Mouse (Mus musculus): Measurements from ENCODE around the gene Aadacl2.
A peak's percentile ranks its signal among the peaks of the same experiment; 100 is the strongest.

Gene Aadacl2

DNA sequence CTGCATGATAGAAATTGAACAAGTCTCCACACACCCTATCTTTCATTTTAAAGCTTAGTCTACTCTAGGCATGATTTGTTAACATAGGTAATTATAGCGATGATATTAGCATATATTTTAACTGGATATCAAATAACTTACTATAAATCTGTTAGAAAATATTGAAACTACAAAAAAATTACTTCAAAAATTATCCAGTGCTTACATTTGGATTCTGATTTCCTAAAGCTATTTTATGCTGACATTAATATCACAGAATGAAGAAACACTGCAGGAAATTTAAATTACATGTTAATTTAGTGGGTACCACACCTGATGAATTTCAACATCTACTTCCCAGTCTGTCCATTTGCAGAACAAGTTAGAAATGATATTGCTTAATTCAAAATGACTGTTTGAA, at the start of gene Aadacl2:
Gene Aadacl2, plus strand, starts transcription at position 301 of the 400 bp plus-strand sequence.
- no peak for DNase-seq

DNA sequence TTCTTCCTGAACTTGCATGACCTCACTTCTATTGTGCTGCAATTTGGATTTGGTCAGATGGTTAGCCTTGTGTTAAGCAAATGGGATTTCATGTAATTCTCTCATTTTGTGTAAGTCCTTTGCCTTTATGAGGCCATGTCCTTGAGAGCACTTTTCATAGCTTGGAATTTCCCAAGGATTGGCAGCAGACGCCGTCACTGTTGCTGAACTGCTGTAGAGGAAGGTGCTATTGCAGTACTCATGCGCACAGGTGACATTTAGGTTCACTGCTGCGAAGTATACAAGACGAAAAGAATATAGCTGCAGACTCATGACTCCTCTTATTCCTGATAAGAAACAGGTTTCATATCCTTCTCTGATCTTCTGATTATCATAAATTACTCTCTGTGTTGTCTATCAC, 35.7 kb upstream of the Aadacl2 start:
- DNase-seq: no peak

DNA sequence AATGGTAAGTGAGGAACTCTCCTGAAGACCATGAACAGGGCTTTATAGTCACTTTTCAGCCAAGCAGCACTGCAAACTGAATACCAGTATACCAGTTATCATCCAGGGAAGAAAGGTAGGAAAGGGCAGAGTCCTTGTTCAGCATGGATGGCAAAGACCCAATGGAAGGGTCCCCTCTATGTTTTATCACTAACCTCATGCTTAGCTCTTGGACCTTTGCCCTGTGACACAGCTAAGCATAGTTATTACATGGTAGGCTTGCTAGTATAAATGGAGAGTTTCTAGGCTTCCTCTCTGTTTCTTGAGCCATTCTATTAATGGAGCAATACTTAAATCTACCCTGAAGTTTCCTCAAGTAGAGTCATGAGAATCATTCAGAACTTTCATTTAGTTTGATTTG, 32.0 kb upstream of the Aadacl2 start:
- no peak for DNase-seq

DNA sequence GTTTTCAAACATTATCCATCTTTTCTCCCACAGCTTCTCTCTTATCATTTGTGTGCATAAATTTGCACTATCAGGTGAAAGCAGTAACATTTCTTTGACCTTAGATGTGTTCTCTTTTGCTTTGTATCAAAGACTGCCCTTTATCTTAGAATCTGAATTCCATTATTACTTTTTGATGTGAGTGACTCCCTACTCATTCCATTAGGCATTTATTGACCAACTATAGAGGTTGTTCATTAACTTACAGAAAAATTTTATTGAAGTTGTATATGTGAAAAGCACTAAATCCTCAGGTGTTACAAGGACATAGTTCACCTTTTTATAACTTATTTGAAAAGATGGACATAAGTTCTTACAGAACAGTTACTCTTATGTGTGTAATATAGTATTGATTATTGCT, 2.9 kb upstream of the Aadacl2 start:
- no peak for DNase-seq

DNA sequence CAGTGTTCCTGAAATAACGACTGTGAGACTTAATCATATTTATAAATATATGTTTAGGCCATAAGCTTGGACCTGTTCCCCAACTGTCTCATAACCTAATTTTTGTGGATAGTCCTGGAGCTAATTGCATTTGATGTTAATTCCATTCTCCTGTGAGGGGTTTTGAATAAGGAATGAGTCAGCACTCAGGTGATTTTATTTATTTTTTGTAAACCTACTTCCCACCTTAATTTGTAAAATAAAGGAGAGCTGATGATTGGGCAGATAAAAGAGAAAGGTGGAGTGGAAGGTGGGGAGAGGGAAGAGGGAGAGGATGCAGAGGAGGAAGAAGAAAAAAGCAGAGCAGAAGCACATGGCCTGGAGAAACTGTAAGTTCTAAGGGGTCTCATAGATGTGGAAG, 18.9 kb downstream of the Aadacl2 start, which contains the start of gene Aadac:
Gene Aadac, plus strand, starts transcription at position 301 of the 400 bp plus-strand sequence.
- no peak for DNase-seq

DNA sequence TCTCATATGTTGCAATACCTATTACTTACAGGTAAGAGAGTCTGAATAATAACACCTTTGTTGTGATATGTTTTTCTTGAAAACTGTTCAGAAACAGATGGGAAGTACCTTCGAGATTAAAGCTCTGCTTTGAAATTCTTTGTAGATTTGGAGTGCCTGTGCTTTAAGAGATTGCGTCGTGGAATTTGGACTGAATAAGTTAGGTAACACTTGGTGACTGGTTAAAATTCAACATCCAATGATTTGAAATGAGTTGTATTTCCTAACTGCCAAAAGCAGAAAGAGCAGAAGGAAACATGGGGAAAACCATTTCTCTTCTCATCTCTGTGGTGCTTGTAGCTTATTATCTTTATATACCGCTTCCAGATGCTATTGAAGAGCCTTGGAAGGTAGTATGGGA, 25.0 kb downstream of the Aadacl2 start:
- no peak for DNase-seq

DNA sequence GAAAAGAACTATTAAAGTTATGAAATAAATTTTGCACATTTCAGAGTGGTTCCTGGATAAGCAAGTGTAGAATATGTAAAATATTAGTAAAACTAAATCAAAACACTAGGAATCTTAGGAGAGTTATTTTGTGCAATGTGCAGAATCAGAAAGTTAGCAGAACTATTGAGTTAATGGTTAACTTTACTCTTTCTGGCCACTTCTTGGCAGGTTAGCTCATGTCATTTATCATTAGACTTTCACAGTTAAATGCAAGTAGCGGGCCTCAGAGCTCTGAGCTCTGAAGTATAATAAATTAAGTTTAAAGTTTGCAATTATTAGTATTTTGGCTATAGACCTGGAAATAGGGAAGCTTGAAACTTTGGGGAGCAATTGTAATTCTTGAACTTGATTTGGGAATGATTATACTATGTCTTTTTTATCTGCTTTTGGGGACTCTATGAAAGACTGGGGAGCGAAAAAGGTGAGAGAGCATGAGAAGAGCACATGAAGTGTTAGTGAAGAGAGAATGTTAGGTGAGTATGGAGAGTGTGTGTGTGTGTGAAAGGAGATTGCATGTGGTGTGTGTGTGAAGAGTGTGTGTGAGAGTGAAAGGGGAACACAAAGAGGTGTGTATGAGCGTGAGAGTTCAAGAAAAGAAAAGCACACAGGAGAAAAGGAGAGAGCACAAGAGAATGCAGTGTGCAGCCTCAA, 39.8 kb downstream of the Aadacl2 start:
- DNase-seq: no peak

DNA sequence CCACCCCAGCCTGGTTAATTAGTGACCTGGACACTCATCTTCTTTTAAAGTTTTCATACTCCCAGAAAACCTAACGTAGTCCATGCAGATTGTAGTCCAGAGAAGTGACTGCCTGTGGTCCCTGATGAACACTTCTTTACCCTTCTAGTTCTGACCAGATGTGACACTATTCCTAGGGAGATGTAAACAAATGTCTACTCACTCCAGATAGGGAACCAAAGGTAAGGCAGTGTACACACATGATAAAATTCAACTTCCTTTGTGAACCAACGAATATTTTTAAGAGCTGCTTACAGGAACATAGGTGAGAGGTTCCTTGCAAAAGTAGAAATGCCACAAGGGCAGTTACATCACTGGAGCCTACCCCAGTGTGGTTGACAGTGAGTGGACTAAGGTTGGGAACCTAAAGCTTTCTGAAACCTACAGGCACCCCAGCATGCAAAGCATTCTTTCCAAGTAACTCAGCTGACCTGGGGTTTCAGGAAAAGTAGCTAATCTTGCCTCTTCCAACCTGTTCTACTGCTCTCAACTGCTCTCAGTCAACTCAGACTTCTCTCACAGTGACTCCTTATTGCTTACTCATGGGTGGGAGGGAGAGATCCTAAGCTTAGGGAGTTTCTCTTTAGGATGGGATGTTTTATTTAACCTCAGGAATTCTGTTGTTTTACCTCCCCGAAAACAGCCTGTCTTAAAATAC, 46.8 kb downstream of the Aadacl2 start:
- no peak for DNase-seq

DNA sequence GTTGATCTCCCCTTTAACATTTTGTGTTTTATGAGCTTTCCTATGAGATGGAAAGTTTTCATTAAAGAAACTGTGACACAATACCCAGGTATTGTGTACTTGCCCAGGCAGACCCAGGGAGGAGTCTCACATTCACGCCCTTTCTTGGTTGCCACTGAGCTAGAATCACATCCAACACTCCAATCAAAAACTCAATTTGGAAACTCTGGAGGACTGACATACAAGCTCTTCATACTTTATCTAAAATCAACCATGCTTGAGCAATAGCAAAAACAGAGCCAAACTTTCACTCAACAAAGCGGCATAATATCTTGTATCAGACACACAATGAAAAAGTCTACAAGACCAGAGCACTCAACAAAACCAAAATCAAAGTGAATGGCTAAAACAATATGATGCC, 47.4 kb downstream of the Aadacl2 start:
- no peak for DNase-seq

DNA sequence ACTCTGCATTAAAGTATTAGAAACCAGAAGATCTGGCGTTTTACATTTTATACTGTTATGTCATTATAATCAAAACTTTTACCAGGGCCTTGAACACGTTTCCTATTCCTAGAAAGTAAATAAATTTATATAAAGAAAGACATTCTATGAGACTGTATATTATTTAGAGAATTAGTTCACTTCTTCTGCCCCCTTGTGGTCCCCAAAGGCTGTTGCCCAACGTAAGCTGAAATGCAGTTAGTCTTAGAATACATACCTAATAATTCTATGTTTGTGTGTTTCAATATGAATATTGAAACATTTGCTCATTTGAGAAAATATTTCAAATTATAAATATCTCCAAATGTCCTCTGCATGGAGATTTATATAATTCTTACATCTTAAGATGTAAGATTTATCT, 49.9 kb downstream of the Aadacl2 start:
- DNase-seq: peak; percentile 19 to 35

DNA sequence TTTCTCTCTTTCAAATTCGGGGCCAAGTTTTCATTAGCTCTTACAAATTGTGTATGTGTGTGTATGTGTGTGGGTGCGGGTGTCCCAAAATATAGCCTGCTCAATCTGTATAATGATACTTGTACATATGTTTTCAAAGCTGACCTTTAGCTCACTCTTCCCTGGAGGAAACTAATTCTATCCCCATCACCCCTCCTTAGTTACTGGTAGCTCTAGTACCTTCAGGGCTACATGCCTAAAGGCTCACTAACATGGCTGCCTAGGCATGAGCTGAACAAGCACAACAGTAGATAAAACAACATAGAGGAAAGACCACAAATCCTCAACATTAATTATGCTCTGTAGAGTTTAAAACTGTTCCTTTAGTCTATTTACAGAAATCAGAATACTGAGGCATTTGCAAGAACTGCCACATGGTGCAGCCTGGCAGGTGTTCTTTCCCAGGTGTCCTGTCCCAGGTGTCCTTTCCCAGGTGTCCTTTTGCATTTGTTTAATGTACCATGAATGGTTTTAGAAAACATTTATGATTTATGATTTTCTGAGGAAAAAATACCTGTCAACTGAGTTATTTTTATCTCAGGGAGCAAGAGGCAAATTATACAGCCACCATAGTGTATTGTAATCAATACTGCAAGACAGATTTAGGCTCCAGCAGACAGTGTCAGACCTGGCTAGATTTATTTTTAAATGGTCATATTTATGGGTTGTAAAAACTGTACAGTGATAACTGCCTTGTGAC, 50.7 kb downstream of the Aadacl2 start:
- DNase-seq: peak in 1 of 2 experiments; percentile 36

DNA sequence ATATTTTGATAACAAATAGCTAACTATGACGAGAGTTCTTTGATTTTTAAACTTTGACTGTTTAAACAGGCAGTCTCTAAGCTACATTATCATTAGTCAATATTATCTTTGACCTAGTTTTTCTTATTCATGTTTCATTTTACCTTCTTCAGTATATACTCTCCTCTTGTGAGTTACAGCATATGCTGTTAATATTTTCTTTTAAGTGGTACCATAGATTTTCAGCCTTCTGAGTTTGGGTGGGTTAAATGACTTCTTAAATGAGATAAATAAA, 51.2 kb downstream of the Aadacl2 start:
- DNase-seq: no peak
